Mouse (Mus musculus): Measurements from ENCODE around the gene Ttc6. TPM values are rescaled to one million over a fixed set of nuclear protein-coding genes. Genes with fewer than 3 reads are reported as not detected.

Gene Ttc6
- total RNA-seq, 1 experiment = 0.18 TPM

DNA sequence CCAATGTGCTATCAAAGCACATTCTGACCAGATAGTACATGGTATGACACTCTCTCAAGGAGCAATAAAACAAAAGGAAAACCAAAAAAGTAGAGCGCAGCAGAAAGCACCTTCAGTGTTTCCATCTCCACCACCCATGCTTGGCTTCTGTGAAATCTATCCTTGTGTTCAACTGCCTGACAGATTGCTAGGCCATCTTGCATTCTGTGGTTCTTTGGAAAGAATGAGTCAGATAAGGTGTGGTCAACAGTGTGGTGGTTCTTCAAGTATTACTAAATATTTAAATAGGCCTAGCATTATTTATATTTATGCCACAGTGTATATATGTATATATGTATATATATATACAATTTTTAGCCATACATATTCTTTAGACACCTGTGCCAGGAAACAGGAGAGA, 146.1 kb downstream of the Ttc6 start:
- no peak for DNase-seq (ENCODE audit: low read depth, low spot score)
- TF ChIP-seq ZNF384 (IDR thresholded peaks at IDR 0.05; ENCODE audit: low read depth, low read length) (no peak), HCFC1 (IDR thresholded peaks at IDR 0.05; ENCODE audit: borderline replicate concordance, insufficient read depth, low read length) (no peak), CHD2 (IDR thresholded peaks at IDR 0.05; ENCODE audit: low read depth, low read length) (no peak), ZC3H11A (IDR thresholded peaks at IDR 0.05; ENCODE audit: borderline replicate concordance, low read depth, low read length) (no peak), MAFK (IDR thresholded peaks at IDR 0.05; ENCODE audit: insufficient read depth, low read depth, low read length) (no peak)
- Histone ChIP-seq H3K4me1 (ENCODE audit: control insufficient read depth in 2 of 2, insufficient read depth in 2 of 2, low read length in 2 of 2, poor library complexity in 1 of 2) (no peaks in the 10 kb centered on the region), H3K9ac (ENCODE audit: insufficient read depth, low read depth, low read length, poor library complexity, severe bottlenecking) (no peak overlapping the region), H3K4me3 (ENCODE audit: insufficient read depth in 1 of 2, low read depth in 1 of 2, low read length in 2 of 2, poor library complexity in 1 of 2, severe bottlenecking in 1 of 2) (no peak overlapping the region), H3K9me3 (ENCODE audit: control insufficient read depth, insufficient read depth, low read depth, low read length) (no peaks in the 10 kb centered on the region), H3K36me3 (ENCODE audit: control insufficient read depth, insufficient read depth, low read length, poor library complexity, severe bottlenecking) (no peaks in the 10 kb centered on the region), H3K27ac (ENCODE audit: insufficient read depth, low read depth, low read length, poor library complexity, severe bottlenecking) (no peak overlapping the region)
- in situ Hi-C loops (cut with MboI; ENCODE audit: low sequenced_read_pairs in 2 of 2, unreplicated experiment in 2 of 2) = no loop called here

DNA sequence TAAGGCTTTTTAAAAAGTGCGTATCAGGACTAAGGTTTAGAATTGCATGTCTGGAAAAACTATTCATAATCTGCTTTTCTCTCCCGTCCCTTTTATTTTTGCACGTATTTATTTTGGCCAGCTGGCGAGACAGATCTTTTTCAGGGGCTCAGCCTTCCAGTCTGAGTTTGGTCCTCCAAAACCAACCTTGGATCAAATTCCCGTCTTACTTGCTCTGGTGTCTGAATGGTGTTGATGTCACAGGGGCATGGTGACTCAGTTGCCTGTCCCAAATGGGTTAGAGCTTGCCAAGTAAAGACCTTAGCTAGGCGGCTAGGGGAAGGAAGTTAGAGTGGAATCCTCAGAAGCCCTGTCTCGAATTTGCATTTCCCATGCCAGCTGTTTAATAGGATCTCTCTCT, 200.8 kb downstream of the Ttc6 start:
- H3K9ac ChIP-seq (ENCODE audit: insufficient read depth, low read depth, low read length, poor library complexity, severe bottlenecking) = no peak overlapping the region

DNA sequence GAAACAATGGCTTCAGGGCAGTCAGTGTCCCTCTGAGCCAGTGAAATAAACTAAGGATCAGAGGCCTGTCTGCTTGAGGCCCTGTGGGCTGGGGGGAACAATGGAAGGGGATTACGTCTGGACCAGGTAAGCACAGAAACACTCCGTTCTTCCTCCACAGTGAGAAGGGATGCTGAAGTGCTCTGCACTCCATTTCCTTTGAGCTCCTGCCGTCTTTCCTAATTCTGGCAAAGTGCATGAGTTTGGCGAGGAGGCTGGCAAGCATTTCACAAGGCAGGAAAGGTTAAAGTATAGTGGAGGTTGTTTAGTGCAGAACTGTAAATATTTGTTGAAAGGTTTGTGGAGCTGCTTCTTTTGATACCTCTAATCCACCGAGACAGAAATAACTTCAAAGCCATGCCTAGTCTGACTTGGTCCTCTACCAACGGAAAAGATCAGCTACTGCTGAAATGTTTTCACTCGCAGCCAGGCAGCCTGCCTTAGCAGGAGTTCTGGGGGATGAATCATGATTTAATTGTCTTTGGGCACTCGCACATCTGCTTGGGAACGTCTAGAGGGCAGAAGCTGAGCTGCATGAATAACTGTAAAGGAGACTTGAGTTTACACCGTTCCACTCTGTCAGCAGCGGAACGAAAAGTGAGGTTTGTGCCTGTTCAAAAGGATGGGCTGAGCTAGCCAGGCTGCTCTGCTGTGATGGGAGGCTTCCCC, 212.5 kb downstream of the Ttc6 start:
- Histone ChIP-seq H3K9ac (ENCODE audit: insufficient read depth, low read depth, low read length, poor library complexity, severe bottlenecking) (no peak overlapping the region), H3K27ac (ENCODE audit: insufficient read depth, low read depth, low read length, poor library complexity, severe bottlenecking) (no peak overlapping the region), H3K4me1 (ENCODE audit: control insufficient read depth in 2 of 2, insufficient read depth in 2 of 2, low read length in 2 of 2, poor library complexity in 1 of 2) (no peaks in the 10 kb centered on the region), H3K4me3 (ENCODE audit: insufficient read depth in 1 of 2, low read depth in 1 of 2, low read length in 2 of 2, poor library complexity in 1 of 2, severe bottlenecking in 1 of 2) (no peak overlapping the region), H3K9me3 (ENCODE audit: control insufficient read depth, insufficient read depth, low read depth, low read length) (no peaks in the 10 kb centered on the region), H3K36me3 (ENCODE audit: control insufficient read depth, insufficient read depth, low read length, poor library complexity, severe bottlenecking) (no peaks in the 10 kb centered on the region)
- no peak for DNase-seq (ENCODE audit: low read depth, low spot score)
- in situ Hi-C loops (cut with MboI; ENCODE audit: low sequenced_read_pairs in 2 of 2, unreplicated experiment in 2 of 2) = loop anchor here in 1 of 2 experiments (25.0 kb wide), 1 partner anchor 489 kb away; no protein-coding TSS in a partner anchor
- TF ChIP-seq ZNF384 (IDR thresholded peaks at IDR 0.05; ENCODE audit: low read depth, low read length) = no peak
- no peak for TF ChIP-seq MAFK (IDR thresholded peaks at IDR 0.05; ENCODE audit: insufficient read depth, low read depth, low read length)
- no peak for TF ChIP-seq ZC3H11A (IDR thresholded peaks at IDR 0.05; ENCODE audit: borderline replicate concordance, low read depth, low read length)
- no peak for TF ChIP-seq HCFC1 (IDR thresholded peaks at IDR 0.05; ENCODE audit: borderline replicate concordance, insufficient read depth, low read length)
- TF ChIP-seq CHD2 (IDR thresholded peaks at IDR 0.05; ENCODE audit: low read depth, low read length) = no peak

More for the DNA sequence above, 200.8 kb downstream of the Ttc6 start:
- no peak overlapping the region for H3K27ac ChIP-seq (ENCODE audit: insufficient read depth, low read depth, low read length, poor library complexity, severe bottlenecking)
- no peaks in the 10 kb centered on the region for H3K9me3 ChIP-seq (ENCODE audit: control insufficient read depth, insufficient read depth, low read depth, low read length)
- no peak for DNase-seq (ENCODE audit: low read depth, low spot score)
- no peaks in the 10 kb centered on the region for H3K36me3 ChIP-seq (ENCODE audit: control insufficient read depth, insufficient read depth, low read length, poor library complexity, severe bottlenecking)
- in situ Hi-C loops (cut with MboI; ENCODE audit: low sequenced_read_pairs in 2 of 2, unreplicated experiment in 2 of 2) = no loop called here
- no peaks in the 10 kb centered on the region for H3K4me1 ChIP-seq (ENCODE audit: control insufficient read depth in 2 of 2, insufficient read depth in 2 of 2, low read length in 2 of 2, poor library complexity in 1 of 2)
- no peak for TF ChIP-seq MAFK (IDR thresholded peaks at IDR 0.05; ENCODE audit: insufficient read depth, low read depth, low read length)
- no peak overlapping the region for H3K4me3 ChIP-seq (ENCODE audit: insufficient read depth in 1 of 2, low read depth in 1 of 2, low read length in 2 of 2, poor library complexity in 1 of 2, severe bottlenecking in 1 of 2)

DNA sequence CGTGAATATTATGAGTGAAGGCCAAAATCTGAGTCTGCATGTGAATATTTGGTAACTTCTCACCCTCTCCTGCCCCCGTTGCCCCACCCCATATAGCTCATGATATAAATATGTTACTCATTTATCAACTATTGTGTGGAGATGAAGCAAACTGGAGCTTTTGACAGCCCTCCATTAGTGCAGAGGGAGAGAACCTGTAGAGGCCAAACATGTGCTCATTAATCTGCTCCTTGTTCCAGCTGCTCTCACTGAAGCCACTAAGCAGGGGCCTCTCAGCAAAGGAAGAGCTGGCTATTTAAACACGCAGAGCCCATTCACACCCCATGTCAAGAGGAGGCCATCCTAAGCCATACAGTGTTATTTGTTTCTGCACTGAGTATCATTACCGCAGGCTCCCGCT, 218.0 kb downstream of the Ttc6 start:
- Histone ChIP-seq H3K4me1 (ENCODE audit: control insufficient read depth in 2 of 2, insufficient read depth in 2 of 2, low read length in 2 of 2, poor library complexity in 1 of 2) (no peaks in the 10 kb centered on the region), H3K36me3 (ENCODE audit: control insufficient read depth, insufficient read depth, low read length, poor library complexity, severe bottlenecking) (no peaks in the 10 kb centered on the region), H3K4me3 (ENCODE audit: insufficient read depth in 1 of 2, low read depth in 1 of 2, low read length in 2 of 2, poor library complexity in 1 of 2, severe bottlenecking in 1 of 2) (no peak overlapping the region), H3K9me3 (ENCODE audit: control insufficient read depth, insufficient read depth, low read depth, low read length) (no peaks in the 10 kb centered on the region), H3K9ac (ENCODE audit: insufficient read depth, low read depth, low read length, poor library complexity, severe bottlenecking) (no peak overlapping the region), H3K27ac (ENCODE audit: insufficient read depth, low read depth, low read length, poor library complexity, severe bottlenecking) (no peak overlapping the region)
- in situ Hi-C loops (cut with MboI; ENCODE audit: low sequenced_read_pairs in 2 of 2, unreplicated experiment in 2 of 2) = loop anchor here in 1 of 2 experiments (25.0 kb wide), 1 partner anchor 495 kb away; no protein-coding TSS in a partner anchor
- DNase-seq (ENCODE audit: low read depth, low spot score) = no peak
- no peak for TF ChIP-seq CHD2 (IDR thresholded peaks at IDR 0.05; ENCODE audit: low read depth, low read length)
- no peak for TF ChIP-seq MAFK (IDR thresholded peaks at IDR 0.05; ENCODE audit: insufficient read depth, low read depth, low read length)
- TF ChIP-seq ZNF384 (IDR thresholded peaks at IDR 0.05; ENCODE audit: low read depth, low read length) = no peak
- no peak for TF ChIP-seq HCFC1 (IDR thresholded peaks at IDR 0.05; ENCODE audit: borderline replicate concordance, insufficient read depth, low read length)
- no peak for TF ChIP-seq ZC3H11A (IDR thresholded peaks at IDR 0.05; ENCODE audit: borderline replicate concordance, low read depth, low read length)
